Mouse (Mus musculus): ENCODE data around the gene Grhpr. TPM values are rescaled to one million over a fixed set of nuclear protein-coding genes. Genes with fewer than 3 reads are reported as not detected.

Grhpr gene
- polyA plus RNA-seq, 1 experiment from 2014 or later, result 29.7 TPM

DNA sequence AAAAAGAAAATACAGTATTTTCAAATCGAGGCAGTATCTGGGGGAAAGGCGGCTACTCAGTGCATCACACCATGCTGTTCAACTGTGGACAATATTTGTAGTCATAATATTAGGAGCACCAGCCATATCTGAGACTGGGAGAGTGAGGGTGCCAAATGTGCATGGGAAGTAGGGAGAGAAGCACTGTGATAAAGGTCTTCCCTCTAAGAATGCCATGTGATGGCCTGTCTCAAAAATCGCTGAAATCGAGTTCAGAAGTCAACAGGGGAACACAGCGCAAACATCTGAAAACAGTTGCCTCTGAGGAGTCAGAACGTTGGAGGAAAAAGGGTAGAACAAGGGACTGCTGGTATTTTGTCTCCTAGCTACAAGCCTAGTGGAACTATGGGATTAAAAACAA is 18.8 kb downstream of the Grhpr start:
- Histone ChIP-seq H3K27me3 (no peaks in the 10 kb centered on the region), H3K4me3 (no peak overlapping the region), H3K36me3 (peaks cover 5% of the 10 kb centered on the region), H3K9me3 (no peaks in the 10 kb centered on the region), H3K9ac (no peak overlapping the region), H3K4me2 (no peak overlapping the region), H3K4me1 (replicated peaks) (peaks cover 24% of the 10 kb centered on the region), H3K27ac (replicated peaks) (no peak overlapping the region)
- no peak for ATAC-seq (ENCODE audit: low read depth)
- WGBS, result 88% methylated on average over 6 of the region's 6 CpGs

DNA sequence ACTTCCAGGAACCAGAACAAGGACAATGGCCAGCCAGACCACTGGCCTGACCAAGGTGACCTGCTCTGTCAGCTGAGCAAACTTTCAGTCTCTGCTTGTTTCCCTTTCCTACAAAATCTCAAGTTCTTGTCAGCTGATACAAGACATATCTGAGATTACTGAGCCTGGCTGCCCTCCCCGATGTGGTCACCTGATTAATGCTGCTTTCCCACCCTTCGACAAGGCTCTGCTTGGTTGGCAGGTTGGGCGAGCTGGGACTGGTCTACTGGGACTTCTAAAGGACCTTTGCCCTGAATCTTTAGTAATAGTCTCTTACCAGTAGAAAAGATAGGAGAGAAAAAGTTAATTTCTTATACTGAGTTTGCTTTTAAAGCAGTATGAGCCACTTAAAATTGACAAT is 24.3 kb downstream of the Grhpr start:
- no peaks in the 10 kb centered on the region for H3K27me3 ChIP-seq
- H3K4me3 ChIP-seq, result no peak overlapping the region
- H3K9me3 ChIP-seq, result no peaks in the 10 kb centered on the region
- no peak overlapping the region for H3K27ac ChIP-seq (replicated peaks)
- no peak overlapping the region for H3K9ac ChIP-seq
- 0 out of 2 replicates have a peak, but pooled peaks cover 4% of the 10 kb centered on the region for H3K36me3 ChIP-seq
- no peak for ATAC-seq (ENCODE audit: low read depth)
- peaks cover 14% of the 10 kb centered on the region for H3K4me1 ChIP-seq (replicated peaks)
- WGBS, result 91% methylated on average over 3 of the region's 3 CpGs
- no peak overlapping the region for H3K4me2 ChIP-seq

DNA sequence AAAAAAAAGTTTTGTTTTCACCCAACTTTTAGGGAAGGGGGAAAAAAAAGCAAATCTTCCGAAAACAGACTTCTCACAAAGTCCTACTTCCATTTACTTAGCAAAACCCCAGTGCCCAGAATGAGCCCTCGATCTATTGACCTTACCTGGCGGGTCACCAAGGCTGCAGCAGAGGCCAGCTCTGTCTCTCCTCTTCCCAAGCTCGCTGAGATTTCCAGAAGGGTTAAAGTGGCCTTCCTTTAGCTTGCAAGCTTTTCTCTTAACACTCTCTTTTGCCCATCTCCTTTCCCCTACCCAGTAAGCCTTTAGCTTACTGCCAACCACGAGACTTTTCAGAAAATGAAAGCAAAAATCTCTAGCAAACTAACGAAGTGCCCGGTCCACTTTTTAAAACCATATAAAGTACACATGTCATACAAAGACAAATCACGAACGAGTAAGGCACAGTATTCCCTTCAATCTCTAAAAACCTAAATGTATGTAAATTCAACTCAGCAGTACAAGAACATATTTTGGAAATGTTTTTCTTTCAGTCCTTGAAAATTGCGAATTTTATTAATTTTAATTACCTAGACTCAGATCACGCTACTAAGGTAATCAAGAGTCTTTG is 29.7 kb downstream of the Grhpr start:
- Histone ChIP-seq H3K27me3 (no peaks in the 10 kb centered on the region), H3K36me3 (no peaks in the 10 kb centered on the region), H3K9ac (peak overlapping the region; percentile 94), H3K4me2 (peak overlapping the region; percentile 73), H3K4me1 (replicated peaks) (peaks cover 27% of the 10 kb centered on the region), H3K9me3 (no peaks in the 10 kb centered on the region), H3K27ac (replicated peaks) (peak overlapping the region; percentile 97; the same call in 1 of the 2 replicates), H3K4me3 (peak overlapping the region; percentile 86)
- WGBS, result 9% methylated on average over 11 of the region's 11 CpGs
- ATAC-seq (ENCODE audit: low read depth), result no peak

DNA sequence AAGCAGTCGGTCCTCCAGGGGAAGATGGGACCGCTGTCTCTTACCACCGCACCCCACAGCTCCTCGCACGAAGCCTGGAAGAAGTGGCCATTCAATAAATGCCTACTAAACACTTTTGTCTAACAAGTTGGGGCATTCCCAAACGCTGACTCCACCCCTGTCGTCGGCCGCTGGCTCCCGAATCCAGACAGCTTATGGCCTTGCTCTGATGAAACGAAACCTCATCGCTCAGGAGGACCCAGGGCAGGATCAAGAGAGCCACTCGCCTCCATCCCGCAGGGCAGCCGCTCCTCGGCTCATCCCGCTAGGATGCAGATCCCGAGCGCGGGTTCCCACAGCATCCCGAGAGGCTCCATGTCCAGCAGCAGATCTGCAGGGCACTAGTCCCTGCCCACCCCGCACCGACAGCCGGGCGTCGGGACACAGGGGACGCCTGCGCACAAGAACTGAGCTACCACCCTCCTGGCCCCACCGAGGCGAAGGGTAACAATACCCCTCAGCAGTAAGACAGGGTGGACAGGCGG is 30.4 kb downstream of the Grhpr start:
- H3K36me3 ChIP-seq, result no peaks in the 10 kb centered on the region
- peak overlapping the region; percentile 97 for H3K27ac ChIP-seq (replicated peaks)
- H3K4me2 ChIP-seq, result peak overlapping the region; percentile 73
- 2% methylated on average over 31 of the region's 31 CpGs for WGBS
- peak overlapping the region; percentile 94 for H3K9ac ChIP-seq
- H3K4me3 ChIP-seq, result peak overlapping the region; percentile 86
- peaks cover 27% of the 10 kb centered on the region for H3K4me1 ChIP-seq (replicated peaks)
- no peaks in the 10 kb centered on the region for H3K9me3 ChIP-seq
- no peaks in the 10 kb centered on the region for H3K27me3 ChIP-seq
- peak; percentile 83 for ATAC-seq (ENCODE audit: low read depth)

DNA sequence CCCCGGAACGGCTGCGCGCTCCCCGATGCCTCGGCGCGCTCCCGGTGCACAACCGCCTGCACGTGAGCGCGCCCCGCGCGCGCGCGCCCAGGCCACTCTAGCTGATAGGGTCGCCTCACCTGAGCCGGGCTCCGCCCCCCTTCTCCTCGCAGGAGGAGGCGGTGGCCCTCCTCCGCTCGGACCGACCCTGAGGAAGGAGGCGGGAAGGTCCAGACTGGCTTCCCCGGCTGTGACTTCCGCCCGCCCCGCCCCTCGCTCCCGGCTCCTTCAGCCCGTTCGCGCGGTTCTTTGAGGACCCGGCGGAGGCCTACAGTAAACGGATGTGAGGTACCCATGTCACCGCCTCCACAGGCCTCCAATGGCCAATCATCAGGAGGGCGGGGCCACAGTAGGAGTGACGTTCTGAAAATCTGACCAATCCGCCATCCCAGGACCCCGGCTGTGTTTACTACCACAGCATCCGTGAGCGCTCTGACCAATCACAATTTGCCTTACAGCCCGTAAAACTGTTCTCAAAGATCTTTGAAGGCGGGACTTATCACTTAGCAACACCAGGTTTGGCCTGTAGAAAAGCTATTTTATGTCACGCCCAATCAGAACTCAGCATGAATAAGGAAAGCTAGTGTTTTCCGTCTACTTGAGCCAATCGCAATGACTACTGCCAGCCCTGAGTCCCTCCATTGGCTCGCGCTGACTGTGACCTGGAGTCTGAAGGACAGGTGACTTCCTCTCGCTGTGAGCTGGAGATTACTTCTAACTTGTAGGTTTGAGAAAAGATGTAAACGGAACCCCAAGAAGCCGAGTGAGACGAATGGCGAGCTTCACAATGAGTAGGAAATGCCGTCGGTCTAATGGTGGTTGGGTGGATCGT is 31.1 kb downstream of the Grhpr start, which contains the start of gene Zbtb5:
TSS of gene Zbtb5 (minus strand) at position 308 of the 871 bp plus-strand sequence.
- under 1% methylated on average over 63 of the region's 63 CpGs for WGBS
- H3K9me3 ChIP-seq, result no peaks in the 10 kb centered on the region
- H3K27ac ChIP-seq (replicated peaks), result peak within 1 kb of the TSS; percentile 97
- peak within 1 kb of the TSS; percentile 86 for H3K4me3 ChIP-seq
- H3K4me1 ChIP-seq (replicated peaks), result peaks cover 27% of the 10 kb centered on the region
- no peaks in the 10 kb centered on the region for H3K27me3 ChIP-seq
- peak; percentile 99 for ATAC-seq (ENCODE audit: low read depth)
- H3K36me3 ChIP-seq, result no peaks in the 10 kb centered on the region
- H3K9ac ChIP-seq, result peak within 1 kb of the TSS; percentile 94
- H3K4me2 ChIP-seq, result peak within 1 kb of the TSS; percentile 79

DNA sequence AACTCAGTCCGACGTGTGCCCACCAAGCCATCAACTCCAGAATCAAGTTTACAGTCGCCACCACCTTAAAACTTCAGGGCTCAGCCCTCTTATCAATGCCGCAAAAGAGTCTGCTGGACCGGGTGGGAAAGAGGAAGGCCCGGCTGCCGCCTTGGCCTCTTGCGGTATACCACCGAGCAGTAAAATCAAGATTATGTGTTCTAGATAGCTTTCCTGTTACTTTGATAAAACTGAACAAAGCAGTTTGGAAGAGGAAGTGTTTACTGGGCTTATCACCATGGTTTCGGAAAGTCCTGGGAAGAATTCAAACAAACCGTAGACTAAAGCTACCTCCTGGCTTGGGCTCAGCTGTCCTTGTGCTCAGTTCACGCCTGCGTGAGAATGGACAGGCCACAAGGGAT is 31.8 kb downstream of the Grhpr start:
- no peaks in the 10 kb centered on the region for H3K9me3 ChIP-seq
- no peaks in the 10 kb centered on the region for H3K27me3 ChIP-seq
- peak overlapping the region; percentile 79 for H3K4me2 ChIP-seq
- H3K4me3 ChIP-seq, result peak overlapping the region; percentile 69
- peak overlapping the region; percentile 76 for H3K27ac ChIP-seq (replicated peaks)
- H3K4me1 ChIP-seq (replicated peaks), result peaks cover 27% of the 10 kb centered on the region
- no peaks in the 10 kb centered on the region for H3K36me3 ChIP-seq
- H3K9ac ChIP-seq, result peak overlapping the region; percentile 81
- 2% methylated on average over 13 of the region's 13 CpGs for WGBS
- ATAC-seq (ENCODE audit: low read depth), result no peak

DNA sequence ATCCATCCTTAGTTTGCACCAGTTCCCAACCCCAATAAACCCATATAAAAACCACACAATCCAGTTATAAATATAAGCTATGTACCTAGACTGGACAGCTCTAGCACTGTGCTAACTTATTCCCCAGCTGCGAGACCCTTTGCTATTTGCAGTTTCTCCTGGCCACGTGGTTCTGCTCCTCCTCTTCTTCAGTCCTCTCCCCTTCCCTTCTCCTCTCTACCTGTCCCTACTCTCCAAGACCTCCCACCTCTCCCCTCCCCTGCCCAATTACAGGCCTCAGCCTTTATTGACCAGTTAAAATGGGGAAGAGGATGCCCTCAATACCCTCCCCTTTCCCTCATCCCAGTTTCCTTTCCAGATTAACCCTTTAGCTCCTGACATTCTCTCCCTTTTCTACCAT is 32.3 kb downstream of the Grhpr start:
- Histone ChIP-seq H3K4me1 (replicated peaks) (peaks cover 27% of the 10 kb centered on the region), H3K4me2 (peak overlapping the region; percentile 79), H3K4me3 (peak overlapping the region; percentile 69), H3K27me3 (no peaks in the 10 kb centered on the region), H3K27ac (replicated peaks) (no peak overlapping the region), H3K9ac (peak overlapping the region; percentile 81), H3K36me3 (no peaks in the 10 kb centered on the region), H3K9me3 (no peaks in the 10 kb centered on the region)
- ATAC-seq (ENCODE audit: low read depth), result no peak
- WGBS, result 5% methylated on average over 2 of the region's 2 CpGs

DNA sequence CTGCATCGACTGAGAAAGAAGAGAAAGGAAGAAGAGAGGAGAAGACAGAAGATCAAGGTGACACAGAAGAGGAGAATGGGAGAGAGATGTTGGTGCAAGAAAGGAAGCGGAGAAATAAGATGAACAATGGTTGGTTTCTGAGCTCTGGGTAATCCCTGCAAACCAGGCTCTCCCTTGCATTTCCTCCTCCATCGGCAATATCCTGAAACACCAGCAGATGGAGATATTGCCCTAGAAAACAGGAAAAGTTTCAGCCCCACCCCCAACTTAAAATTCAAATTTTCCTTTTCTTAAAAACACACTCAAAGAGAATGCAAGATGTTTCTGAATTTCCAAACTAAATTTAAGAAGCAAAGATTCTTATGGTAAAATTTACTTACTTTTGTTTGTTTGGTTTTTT is 34.4 kb downstream of the Grhpr start:
- Histone ChIP-seq H3K4me2 (no peak overlapping the region), H3K27me3 (no peaks in the 10 kb centered on the region), H3K27ac (replicated peaks) (no peak overlapping the region), H3K4me3 (no peak overlapping the region), H3K9ac (no peak overlapping the region), H3K9me3 (no peaks in the 10 kb centered on the region), H3K36me3 (no peaks in the 10 kb centered on the region), H3K4me1 (replicated peaks) (peaks cover 34% of the 10 kb centered on the region)
- ATAC-seq (ENCODE audit: low read depth), result no peak
- WGBS, result 21% methylated on average over 3 of the region's 3 CpGs

DNA sequence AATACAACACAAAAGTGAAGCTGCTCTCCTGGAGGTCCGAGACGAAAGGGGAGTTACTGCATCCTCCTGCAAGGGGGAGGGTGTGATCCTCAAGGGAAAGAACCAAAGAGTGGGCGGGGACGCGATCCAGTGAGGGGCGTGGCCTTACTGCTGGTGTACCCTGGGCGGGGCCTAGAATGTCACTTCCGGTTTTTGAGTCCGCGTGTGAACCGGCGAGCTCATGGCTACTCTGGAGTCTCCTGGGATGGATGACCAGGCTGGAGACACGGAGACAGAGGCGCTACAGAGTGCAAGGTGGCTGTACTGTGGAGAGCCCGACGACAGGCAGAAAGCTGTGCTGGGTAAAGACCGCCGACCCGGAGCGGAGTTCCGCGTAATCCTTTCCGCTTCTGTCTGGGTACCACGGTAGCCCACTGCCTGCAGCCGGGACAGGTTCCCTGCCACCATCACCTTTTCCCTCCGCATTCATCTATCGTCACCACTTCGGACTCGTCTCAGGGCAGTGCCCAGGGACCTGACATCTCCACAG is 37.3 kb downstream of the Grhpr start, which contains the start of gene Polr1e:
TSS of gene Polr1e (plus strand) at position 132 of the 529 bp plus-strand sequence.
- Histone ChIP-seq H3K4me2 (peak within 1 kb of the TSS; percentile 98), H3K9me3 (no peaks in the 10 kb centered on the region), H3K9ac (peak within 1 kb of the TSS; percentile 81), H3K36me3 (peaks cover 10% of the 10 kb centered on the region), H3K27ac (replicated peaks) (no peak within 1 kb of the TSS; the same call in 1 of the 2 replicates), H3K27me3 (no peaks in the 10 kb centered on the region), H3K4me1 (replicated peaks) (peaks cover 27% of the 10 kb centered on the region), H3K4me3 (peak within 1 kb of the TSS; percentile 81)
- WGBS, result under 1% methylated on average over 29 of the region's 29 CpGs
- ATAC-seq (ENCODE audit: low read depth), result peak; percentile 88

DNA sequence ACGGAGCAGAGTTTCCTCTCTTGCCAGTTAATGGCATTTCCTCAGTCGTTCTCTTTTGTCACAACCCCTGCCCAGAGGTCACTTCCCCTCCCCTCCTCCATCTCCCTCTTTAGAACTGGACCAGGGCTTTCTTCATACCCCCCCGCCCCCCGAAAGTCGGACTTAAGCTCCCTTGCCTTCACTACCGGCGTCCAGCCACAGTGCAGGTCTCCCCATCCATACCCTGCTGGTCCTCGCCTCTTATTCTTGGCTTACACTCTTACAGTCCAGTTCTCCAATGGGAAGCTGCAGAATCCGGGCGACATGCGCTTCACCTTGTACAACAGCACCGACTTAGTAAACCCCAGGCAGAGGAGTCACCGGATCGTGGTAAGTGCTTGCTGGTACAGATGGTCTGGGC is 37.8 kb downstream of the Grhpr start:
- Histone ChIP-seq H3K27ac (replicated peaks) (no peak overlapping the region; the same call in 1 of the 2 replicates), H3K4me1 (replicated peaks) (peaks cover 23% of the 10 kb centered on the region), H3K4me3 (peak overlapping the region; percentile 81), H3K9ac (peak overlapping the region; percentile 81), H3K36me3 (peaks cover 15% of the 10 kb centered on the region), H3K4me2 (peak overlapping the region; percentile 98), H3K27me3 (no peaks in the 10 kb centered on the region), H3K9me3 (no peaks in the 10 kb centered on the region)
- ATAC-seq (ENCODE audit: low read depth), result peak; percentile 37
- WGBS, result 4% methylated on average over 14 of the region's 14 CpGs

DNA sequence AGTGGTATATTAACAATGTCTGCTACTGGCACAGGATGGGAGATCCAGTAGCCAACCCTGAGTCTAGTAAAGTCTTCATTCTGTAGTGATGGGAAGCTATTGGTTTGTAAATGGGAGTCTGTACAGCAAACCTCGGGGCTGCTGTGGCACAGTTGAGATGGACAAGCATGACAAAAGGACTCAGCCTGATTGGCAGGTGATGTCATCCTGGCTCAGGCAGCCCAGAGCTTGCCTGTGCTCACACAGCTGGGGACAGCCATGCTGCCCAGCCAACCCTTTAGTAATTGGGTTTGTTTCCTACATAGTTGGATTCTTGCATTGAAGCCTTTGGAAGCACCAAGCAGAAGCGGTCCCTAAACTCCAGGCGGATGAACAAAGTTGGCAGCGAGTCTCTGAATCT is 45.3 kb downstream of the Grhpr start:
- no peaks in the 10 kb centered on the region for H3K4me1 ChIP-seq (replicated peaks)
- peaks cover 77% of the 10 kb centered on the region for H3K36me3 ChIP-seq
- H3K9ac ChIP-seq, result no peak overlapping the region
- 91% methylated on average over 4 of the region's 4 CpGs for WGBS
- no peak overlapping the region for H3K4me2 ChIP-seq
- H3K27me3 ChIP-seq, result no peaks in the 10 kb centered on the region
- H3K9me3 ChIP-seq, result no peaks in the 10 kb centered on the region
- no peak overlapping the region for H3K4me3 ChIP-seq
- no peak for ATAC-seq (ENCODE audit: low read depth)
- no peak overlapping the region for H3K27ac ChIP-seq (replicated peaks)

DNA sequence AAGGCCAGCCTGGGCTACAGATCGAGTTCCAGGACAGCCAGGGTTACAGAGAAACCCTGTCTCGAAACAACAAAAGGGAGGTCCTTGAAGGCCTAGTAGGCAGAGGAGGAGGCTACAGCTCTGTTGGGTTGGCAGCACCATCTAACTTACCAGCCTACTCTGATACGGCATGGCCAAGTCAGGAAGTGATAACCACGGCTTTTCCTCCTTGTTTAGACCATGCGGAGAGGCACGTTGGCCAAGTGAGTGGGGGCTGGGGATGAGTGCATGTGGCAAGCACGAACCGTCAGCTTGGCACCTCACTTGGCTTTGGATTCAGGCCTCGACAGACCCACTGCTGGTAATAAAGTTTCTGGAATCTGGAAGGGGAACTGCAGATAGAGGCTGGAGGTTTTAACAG is 51.4 kb downstream of the Grhpr start:
- Histone ChIP-seq H3K27me3 (no peaks in the 10 kb centered on the region), H3K27ac (replicated peaks) (no peak overlapping the region), H3K9me3 (no peaks in the 10 kb centered on the region), H3K4me2 (no peak overlapping the region), H3K4me1 (replicated peaks) (no peaks in the 10 kb centered on the region), H3K4me3 (no peak overlapping the region), H3K9ac (no peak overlapping the region), H3K36me3 (peaks cover 90% of the 10 kb centered on the region)
- WGBS, result 90% methylated on average over 9 of the region's 9 CpGs
- ATAC-seq (ENCODE audit: low read depth), result no peak

Data from neural tube, embryonic 13.5 days (tissue).